Mouse (Mus musculus) cerebellum, adult 2 months (tissue): ENCODE data around the gene Pigh. TPM values are rescaled to one million over a fixed set of nuclear protein-coding genes. Genes with fewer than 3 reads are reported as not detected.
A peak's percentile ranks its signal among the peaks of the same experiment; 100 is the strongest.

ENCODE experiments used
- DNase-seq, 2 experiments: peaks; one replicate each; pipeline ENCODE4 v3.0.0; 2021
- H3K27ac ChIP-seq: fragments of 200-500 bp; 2 replicates; pipeline ENCODE4 v1.5.1; 2012; ENCODE audit warnings: low read length, control low read depth, inconsistent platforms; ENCODE audit not compliant: insufficient read depth
- H3K27me3 ChIP-seq: fragments of 200-500 bp; 2 replicates; pipeline ENCODE4 v1.6.1; 2012; ENCODE audit warnings: inconsistent platforms, mild to moderate bottlenecking, low read length, moderate library complexity; ENCODE audit not compliant: control insufficient read depth, insufficient read depth
- H3K4me1 ChIP-seq: fragments of 200-500 bp; 2 replicates; pipeline ENCODE4 v1.6.1; 2011; ENCODE audit warnings: low read length; ENCODE audit not compliant: control insufficient read depth, insufficient read depth
- H3K4me3 ChIP-seq: fragments of 200-500 bp; replicated peaks from 2 replicates; pipeline ENCODE3; 2011; ENCODE audit warnings: mild to moderate bottlenecking, low read depth, low read length, control low read depth; ENCODE audit not compliant: insufficient read depth
- CTCF ChIP-seq: fragments of 200-500 bp; IDR thresholded peaks from 2 replicates; pipeline ENCODE4 v1.5.1; 2011; ENCODE audit warnings: low read depth, mild to moderate bottlenecking, control low read depth, low read length, moderate library complexity, borderline replicate concordance; ENCODE audit not compliant: insufficient read depth
- POLR2A ChIP-seq: fragments of 200-500 bp; IDR thresholded peaks from 2 replicates; pipeline ENCODE4 v1.6.1; 2011; ENCODE audit warnings: low read length, control low read depth, borderline replicate concordance; ENCODE audit not compliant: insufficient read depth
- WGBS: fragments of 180-500 bp; shearing (Covaris S2); methylation state at CpG from one replicate; pipeline ENCODE4 v1.1.7; 2018; 5-methylcytosine and 5-hydroxymethylcytosine counted together
- polyA plus RNA-seq: library from polyadenylated mRNA; depleted of rRNA; stranded (reverse); fragments of >200 nt; gene quantifications from 2 replicates; pipeline ENCODE4 v1.2.3, GENCODE M21; 2012

Pigh gene
- polyA plus RNA-seq, 1 experiment = 13.5 TPM

- H3K27ac ChIP-seq = no peak within 1 kb of the TSS
- H3K4me1 ChIP-seq = no peaks in the 10 kb centered on the region
- TF ChIP-seq CTCF = no peak
- peak; percentile 51; the same call in 1 of the 2 replicates for TF ChIP-seq POLR2A
- peak; percentile 86 for DNase-seq
- H3K4me3 ChIP-seq = peak within 1 kb of the TSS; percentile 57
- H3K27me3 ChIP-seq = no peaks in the 10 kb centered on the region; the same call in 1 of the 2 replicates
- under 1% methylated on average over 47 of the region's 47 CpGs for WGBS
Observed at GRCm38 (mm10) chr12:79130299-79131177, 41.1 kb upstream of the Pigh start, which contains the start of gene Arg2. Arg2 (plus strand) TSS chr12:79130777.

- Histone ChIP-seq H3K4me3 (no peak overlapping the region), H3K4me1 (no peaks in the 10 kb centered on the region), H3K27me3 (no peaks in the 10 kb centered on the region), H3K27ac (no peak overlapping the region)
- no peak for TF ChIP-seq POLR2A
- no peak for TF ChIP-seq CTCF
- DNase-seq = peak in 1 of 2 experiments; percentile 7
- WGBS = 28% methylated on average over 3 of the region's 3 CpGs
Observed at GRCm38 (mm10) chr12:79122820-79123219, 33.4 kb upstream of the Pigh start.

GRCm38 (mm10) chr12:79118991-79119390 is 29.5 kb upstream of the Pigh start:
- no peak overlapping the region for H3K4me3 ChIP-seq
- H3K27ac ChIP-seq = no peak overlapping the region
- H3K4me1 ChIP-seq = no peaks in the 10 kb centered on the region
- TF ChIP-seq POLR2A (no peak), CTCF (no peak)
- WGBS = 94% methylated on average over 4 of the region's 4 CpGs
- DNase-seq = no peak
- no peaks in the 10 kb centered on the region for H3K27me3 ChIP-seq

GRCm38 (mm10) chr12:79105312-79105711 is 15.9 kb upstream of the Pigh start:
- WGBS = 87% methylated on average over 5 of the region's 5 CpGs
- no peak overlapping the region for H3K4me3 ChIP-seq
- no peak overlapping the region for H3K27ac ChIP-seq
- TF ChIP-seq POLR2A (no peak), CTCF (no peak)
- no peaks in the 10 kb centered on the region for H3K27me3 ChIP-seq
- H3K4me1 ChIP-seq = no peaks in the 10 kb centered on the region
- DNase-seq = no peak

- 63% methylated on average over 2 of the region's 2 CpGs for WGBS
Observed at GRCm38 (mm10) chr12:79104544-79104943, 15.1 kb upstream of the Pigh start.

GRCm38 (mm10) chr12:79103773-79104172 is 14.3 kb upstream of the Pigh start:
- no peak overlapping the region for H3K4me3 ChIP-seq
- WGBS = 78% methylated on average over 3 of the region's 3 CpGs
- TF ChIP-seq CTCF (no peak), POLR2A (no peak)
- no peak overlapping the region for H3K27ac ChIP-seq
- H3K4me1 ChIP-seq = no peaks in the 10 kb centered on the region
- H3K27me3 ChIP-seq = no peaks in the 10 kb centered on the region
- DNase-seq = no peak

More at GRCm38 (mm10) chr12:79104544-79104943, 15.1 kb upstream of the Pigh start:
- Histone ChIP-seq H3K27me3 (no peaks in the 10 kb centered on the region), H3K4me3 (no peak overlapping the region), H3K4me1 (no peaks in the 10 kb centered on the region), H3K27ac (no peak overlapping the region)
- no peak for TF ChIP-seq POLR2A
- TF ChIP-seq CTCF = no peak
- no peak for DNase-seq

GRCm38 (mm10) chr12:79097106-79097752 is 7.8 kb upstream of the Pigh start:
- Histone ChIP-seq H3K4me3 (no peak overlapping the region), H3K27me3 (no peaks in the 10 kb centered on the region), H3K27ac (no peak overlapping the region), H3K4me1 (no peaks in the 10 kb centered on the region)
- peak; percentile 30 to 47 for DNase-seq
- WGBS = 55% methylated on average over 3 of the region's 3 CpGs
- TF ChIP-seq POLR2A (no peak), CTCF (peak; percentile 63; the same call in 1 of the 2 replicates)

GRCm38 (mm10) chr12:79092569-79092968 is 3.1 kb upstream of the Pigh start:
- Histone ChIP-seq H3K27ac (no peak overlapping the region), H3K4me3 (no peak overlapping the region), H3K4me1 (no peaks in the 10 kb centered on the region), H3K27me3 (no peaks in the 10 kb centered on the region)
- DNase-seq = peak in 1 of 2 experiments; percentile 21
- TF ChIP-seq CTCF (peak; percentile 47; the same call in 1 of the 2 replicates), POLR2A (no peak)
- WGBS = 49% methylated on average over 4 of the region's 4 CpGs
